Mouse (Mus musculus) frontal cortex, postnatal 25 days (tissue): ENCODE data around the gene Zdhhc5.
"Not testable (repeated sequence)": the region's sequence is repeated elsewhere in the genome, so short reads cannot be mapped to it uniquely, and the experiment has no call there.

Experiments
- DNase-seq, 2 experiments: peaks; one replicate each; pipeline ENCODE4 v3.0.0; 2022; ENCODE audit warnings: low spot score in 2 of 2

Zdhhc5 gene

GRCm38 (mm10) chr2:84734919-84735318 lies 19.9 kb upstream of the Zdhhc5 start:
- no peak for DNase-seq

GRCm38 (mm10) chr2:84734351-84734864 lies 19.4 kb upstream of the Zdhhc5 start:
- DNase-seq: no peak

GRCm38 (mm10) chr2:84733579-84734300 lies 18.8 kb upstream of the Zdhhc5 start, which contains the start of gene Ypel4:
Gene Ypel4 (plus strand): TSS chr2:84734058.
- DNase-seq: peak in 1 of 2 experiments; percentile 58

- DNase-seq: no peak
These were observed 17.4 kb upstream of the Zdhhc5 start for GRCm38 (mm10) chr2:84732394-84732793.

GRCm38 (mm10) chr2:84731206-84731605 lies 16.2 kb upstream of the Zdhhc5 start:
- DNase-seq: no peak

GRCm38 (mm10) chr2:84728191-84728590 lies 13.2 kb upstream of the Zdhhc5 start:
- DNase-seq: not testable (repeated sequence)

- DNase-seq: peak; percentile 88 to 96
These were observed 12.3 kb upstream of the Zdhhc5 start, which contains the start of gene Clp1 for GRCm38 (mm10) chr2:84727172-84727858. Gene Clp1 (minus strand): TSS chr2:84727350.

- no peak for DNase-seq
These were observed 11.7 kb upstream of the Zdhhc5 start for GRCm38 (mm10) chr2:84726716-84727115.

GRCm38 (mm10) chr2:84725770-84726169 lies 10.8 kb upstream of the Zdhhc5 start:
- DNase-seq: no peak

- no peak for DNase-seq
These were observed 8.9 kb upstream of the Zdhhc5 start for GRCm38 (mm10) chr2:84723856-84724255.

GRCm38 (mm10) chr2:84721182-84721581 lies 6.2 kb upstream of the Zdhhc5 start:
- no peak for DNase-seq

- no peak for DNase-seq
These were observed 5.7 kb upstream of the Zdhhc5 start for GRCm38 (mm10) chr2:84720718-84721117.

- DNase-seq: no peak
These were observed 2.4 kb upstream of the Zdhhc5 start for GRCm38 (mm10) chr2:84717357-84717756.

- no peak for DNase-seq
These were observed 1.7 kb upstream of the Zdhhc5 start for GRCm38 (mm10) chr2:84716423-84717355.

GRCm38 (mm10) chr2:84715562-84716361 lies 782 bp upstream of the Zdhhc5 start:
- DNase-seq: peak; percentile 46 to 59

GRCm38 (mm10) chr2:84714422-84714810 lies 564 bp downstream of the Zdhhc5 start:
- DNase-seq: no peak

- DNase-seq: no peak
These were observed 3.1 kb downstream of the Zdhhc5 start for GRCm38 (mm10) chr2:84711898-84712297.

- no peak for DNase-seq
These were observed 7.5 kb downstream of the Zdhhc5 start for GRCm38 (mm10) chr2:84707523-84707922.

GRCm38 (mm10) chr2:84705295-84705694 lies 9.7 kb downstream of the Zdhhc5 start:
- no peak for DNase-seq

- DNase-seq: no peak
These were observed 10.7 kb downstream of the Zdhhc5 start for GRCm38 (mm10) chr2:84704329-84704728.

GRCm38 (mm10) chr2:84703497-84703896 lies 11.5 kb downstream of the Zdhhc5 start:
- no peak for DNase-seq
